Mouse (Mus musculus) embryo, embryonic 10 days (tissue): ENCODE results near the gene Mthfsd.

Source experiments
- DNase-seq: peaks from one replicate; pipeline ENCODE4 v3.0.0-alpha.2; 2015; ENCODE audit warnings: low spot score

Mthfsd gene

DNA sequence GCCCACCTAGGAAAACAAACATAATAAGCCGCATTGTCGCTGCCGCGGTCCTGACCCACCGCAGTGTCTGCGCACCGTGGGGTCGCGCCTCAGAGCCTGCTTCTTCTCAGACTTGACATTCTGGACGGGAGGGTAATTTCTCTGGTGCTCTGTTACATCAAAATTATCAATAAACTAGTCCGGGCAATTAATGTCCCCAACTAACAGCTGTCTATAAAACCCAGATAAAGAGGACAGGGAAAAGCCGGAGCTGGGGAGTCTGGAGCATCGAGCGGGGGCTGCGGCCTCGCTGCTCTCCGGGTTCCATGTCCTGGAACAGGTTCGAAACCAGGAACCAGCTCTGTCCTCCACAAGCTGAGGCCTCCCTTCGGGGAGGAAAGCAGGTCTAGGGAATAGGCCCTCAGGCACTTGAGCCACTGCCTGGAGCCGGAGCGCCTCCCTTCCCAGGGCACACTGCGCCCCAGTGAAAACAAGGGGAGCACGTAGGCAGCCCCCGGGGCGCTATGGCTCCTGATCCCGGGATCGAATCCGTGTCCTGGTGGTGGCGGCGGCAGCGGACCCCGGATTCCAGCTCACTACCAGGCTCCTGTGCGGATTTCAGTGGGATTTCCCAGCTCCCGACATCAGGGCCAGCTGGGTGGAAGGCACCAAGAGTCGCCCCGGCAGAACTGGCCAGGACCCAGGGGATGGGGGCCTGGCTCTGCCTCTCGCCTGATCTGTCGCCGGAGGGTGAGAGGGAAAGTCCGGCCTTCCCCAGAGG is 19.1 kb downstream of the Mthfsd start:
- DNase-seq, result peak; percentile 47

DNA sequence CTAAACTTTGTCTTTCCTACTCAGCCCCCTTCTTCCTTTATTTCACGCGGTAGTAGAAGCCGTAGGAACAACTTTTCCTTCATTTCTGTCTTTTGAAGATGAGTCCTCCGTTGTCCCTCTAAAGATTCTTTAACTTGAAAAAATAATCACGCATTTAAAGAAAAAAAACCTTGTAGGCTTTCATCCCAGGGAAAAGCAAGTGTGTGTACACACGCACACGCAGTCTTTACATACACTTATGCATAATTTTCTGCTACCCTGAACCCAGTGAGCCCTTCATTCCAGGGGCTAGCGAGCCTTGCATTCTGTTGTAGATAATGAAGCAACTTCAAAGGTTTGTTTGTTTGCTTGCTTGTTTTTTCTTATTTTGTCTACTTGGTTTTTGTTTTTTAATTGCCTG is 19.9 kb downstream of the Mthfsd start:
- no peak for DNase-seq

DNA sequence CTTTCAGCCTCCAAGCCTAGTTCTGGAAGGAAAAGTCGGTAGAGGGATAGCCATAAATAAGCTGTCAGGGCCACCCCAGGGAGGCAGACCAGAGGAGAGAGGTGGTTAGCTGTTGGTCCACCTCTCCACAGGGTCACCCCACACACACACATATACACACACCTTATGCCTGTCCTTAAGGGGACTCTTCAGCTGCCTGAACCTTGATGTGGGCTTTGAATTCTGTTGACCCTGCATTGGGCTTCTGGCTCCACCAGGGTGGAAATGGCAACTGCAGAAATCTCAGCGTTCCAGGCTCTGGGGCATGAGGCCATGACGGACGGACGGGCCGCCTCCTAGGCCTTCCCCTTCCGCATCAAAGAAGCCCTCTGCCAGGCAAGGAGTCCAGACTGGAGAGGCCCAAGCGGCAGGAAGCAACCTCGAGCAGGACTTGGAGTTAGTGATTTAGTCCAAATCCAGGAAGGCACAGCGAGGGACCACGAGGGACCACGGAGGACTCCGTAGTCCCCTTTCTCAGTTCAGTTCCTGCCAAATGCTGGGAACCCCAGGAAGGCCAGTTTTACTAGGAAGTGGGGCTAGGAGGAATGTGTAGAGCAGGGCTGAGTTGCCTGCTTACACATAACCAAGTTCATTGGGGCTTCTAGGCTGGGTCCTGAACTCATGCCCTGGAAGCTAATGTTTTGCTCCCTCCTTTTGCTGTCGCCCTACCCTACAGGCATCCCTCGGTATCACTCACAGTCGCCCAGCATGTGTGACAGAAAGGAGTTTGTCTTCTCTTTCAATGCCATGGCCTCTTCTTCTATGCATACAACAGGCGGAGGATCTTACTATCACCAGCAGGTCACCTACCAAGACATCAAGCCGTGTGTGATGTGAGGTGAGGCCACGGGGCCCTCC is 21.9 kb downstream of the Mthfsd start:
- no peak for DNase-seq

DNA sequence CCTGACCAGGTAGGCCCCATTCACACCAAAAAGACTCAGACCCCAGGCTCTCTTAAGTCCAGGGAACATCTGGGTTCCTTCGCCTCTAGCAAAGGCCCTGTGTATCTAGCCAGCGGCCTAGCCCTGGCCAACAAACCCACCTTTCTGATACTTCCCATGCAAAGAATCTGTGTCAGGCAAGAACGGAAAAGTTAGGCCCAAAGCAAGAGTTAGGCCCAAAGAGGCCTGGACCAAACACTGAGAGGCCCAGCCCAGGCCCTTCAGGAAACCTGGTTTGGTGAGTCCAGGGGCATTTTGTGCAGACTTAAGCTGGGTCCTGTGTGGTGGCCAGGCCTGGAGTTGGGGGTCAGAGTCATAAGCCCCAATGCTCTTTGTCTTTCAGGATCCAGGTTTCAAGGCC is 22.6 kb downstream of the Mthfsd start:
- DNase-seq, result no peak

DNA sequence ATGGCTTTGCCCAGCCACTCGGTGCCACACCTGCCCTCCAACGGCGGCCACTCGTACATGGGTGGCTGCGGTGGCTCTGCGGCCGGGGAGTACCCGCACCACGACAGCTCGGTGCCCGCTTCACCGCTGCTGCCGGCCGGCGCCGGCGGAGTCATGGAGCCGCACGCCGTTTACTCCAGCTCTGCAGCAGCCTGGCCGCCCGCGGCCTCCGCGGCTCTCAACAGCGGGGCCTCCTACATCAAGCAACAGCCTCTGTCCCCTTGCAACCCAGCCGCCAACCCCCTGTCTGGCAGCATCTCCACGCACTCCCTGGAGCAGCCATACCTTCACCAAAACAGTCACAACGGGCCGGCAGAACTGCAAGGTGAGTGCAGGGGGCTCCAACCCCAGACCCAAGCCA is 23.2 kb downstream of the Mthfsd start:
- no peak for DNase-seq

GRCm38 (mm10) chr8:121084210-121084951 is 23.8 kb downstream of the Mthfsd start, which contains the start of gene Foxf1:
TSS of gene Foxf1 (plus strand) at chr8:121084386.
- DNase-seq, result peak; percentile 69

DNA sequence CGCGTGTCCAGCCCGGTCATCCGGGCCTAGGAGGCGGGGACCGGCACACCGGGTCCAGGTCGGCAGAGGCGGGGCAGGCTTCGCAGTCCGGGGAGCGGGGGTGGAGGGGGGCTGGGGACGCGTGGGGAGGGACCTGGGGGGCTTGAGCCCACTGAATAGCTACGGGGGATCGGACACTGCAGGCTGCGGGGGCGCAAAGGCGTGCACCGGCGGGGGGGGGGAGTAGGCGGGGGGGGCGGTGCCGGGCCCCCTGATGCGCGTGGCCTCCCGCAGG is 24.3 kb downstream of the Mthfsd start:
- DNase-seq, result no peak

- DNase-seq, result peak; percentile 74
Measured at GRCm38 (mm10) chr8:121083093-121083935, 24.9 kb downstream of the Mthfsd start.

DNA sequence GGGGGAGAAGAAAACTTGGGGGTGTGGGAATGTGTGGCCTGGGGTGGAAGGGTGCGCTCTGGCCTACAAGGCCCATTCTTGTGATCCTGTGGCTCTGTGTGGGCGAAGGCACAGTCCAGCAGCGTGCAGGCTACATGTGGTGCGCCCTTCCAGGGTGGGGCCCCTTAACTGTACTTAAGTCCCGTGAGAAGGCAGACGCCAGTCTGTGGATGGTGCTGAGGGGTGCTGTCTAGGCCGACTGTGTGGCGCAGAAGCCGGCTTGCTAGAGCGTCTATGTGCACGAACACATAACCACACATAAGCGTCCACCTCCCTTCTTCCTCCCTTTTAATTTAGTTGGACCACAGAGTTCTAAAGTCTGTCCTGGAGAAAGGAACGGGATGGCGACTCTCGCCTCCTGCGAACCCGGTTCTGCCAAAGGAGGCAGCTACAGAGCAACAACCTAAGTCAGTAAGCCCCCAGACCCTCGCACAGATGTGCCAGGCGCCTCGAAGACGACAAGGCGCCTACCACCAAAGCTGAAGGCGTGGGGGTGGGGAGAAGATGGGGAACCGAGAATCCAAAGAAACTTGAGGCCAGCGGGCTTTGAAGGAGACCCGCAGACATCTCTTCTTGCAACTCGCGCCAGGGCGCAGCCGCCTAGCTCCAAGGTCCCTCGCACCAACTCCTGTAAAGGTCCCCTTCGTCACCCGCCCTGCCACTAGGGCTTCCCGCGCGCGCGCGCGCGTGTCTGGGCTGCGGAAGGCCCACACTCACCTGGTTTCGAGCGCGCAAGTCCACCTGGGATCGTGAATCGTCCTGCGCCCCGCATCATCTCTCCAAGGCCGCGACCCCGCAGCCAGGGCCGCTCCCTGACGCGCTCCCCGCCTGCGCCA is 25.7 kb downstream of the Mthfsd start:
- peak; percentile 38 for DNase-seq

DNA sequence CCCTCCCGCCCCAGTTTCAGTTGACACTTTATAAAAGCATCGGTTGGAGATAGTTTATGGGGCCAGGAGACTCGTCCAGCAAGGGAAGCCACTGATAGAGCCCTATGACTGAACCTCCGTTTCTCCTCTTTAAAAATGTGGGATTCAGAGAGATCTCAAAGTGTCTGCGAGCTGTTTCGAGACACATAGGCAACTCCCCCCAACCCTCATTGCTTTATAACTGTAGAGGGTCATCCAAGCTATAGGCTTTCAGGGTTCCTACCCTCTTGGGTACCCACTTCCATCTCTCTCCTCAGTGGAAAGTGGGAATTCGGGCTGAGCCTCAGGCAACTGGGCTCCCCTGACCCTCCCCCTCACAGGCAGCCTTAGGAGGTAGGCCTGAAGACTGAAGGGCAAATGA is 26.8 kb downstream of the Mthfsd start:
- DNase-seq, result no peak

DNA sequence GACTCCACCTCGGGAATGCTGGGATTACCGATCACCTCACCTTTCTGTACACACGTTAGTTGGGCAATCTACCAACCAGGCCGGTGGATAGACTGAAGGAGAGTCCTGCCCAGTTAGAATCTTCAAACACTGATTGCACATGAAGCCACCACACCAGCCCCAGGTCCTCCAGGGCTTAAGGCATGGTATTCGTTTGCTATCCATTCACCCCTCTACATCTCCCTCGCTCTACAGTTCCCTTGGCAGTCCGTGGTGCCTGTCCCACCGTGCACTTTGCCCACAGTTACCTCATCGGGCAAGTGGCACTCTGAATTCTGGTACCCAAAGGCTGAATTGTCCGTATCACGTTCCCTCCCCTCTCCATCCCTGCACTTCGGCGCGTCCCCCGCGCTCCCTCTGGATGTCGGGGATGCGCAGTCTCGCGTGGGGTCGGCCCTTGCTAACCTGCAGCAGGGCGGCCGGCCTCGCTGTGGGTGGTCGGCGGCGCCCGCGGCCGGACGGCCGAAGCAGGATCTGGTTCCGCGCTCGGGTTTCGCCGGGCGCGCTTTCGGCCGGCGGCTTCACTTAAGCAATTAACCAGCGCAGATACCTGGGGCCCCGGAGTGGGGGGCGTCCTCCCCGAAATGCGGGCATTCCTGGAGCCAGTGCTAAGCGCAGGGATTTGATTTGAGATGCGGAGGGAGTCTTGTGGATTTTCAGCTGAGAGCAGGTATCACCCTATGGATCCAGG is 27.7 kb downstream of the Mthfsd start:
- DNase-seq, result no peak

- no peak for DNase-seq
Measured at GRCm38 (mm10) chr8:121079944-121080343, 28.2 kb downstream of the Mthfsd start.

- DNase-seq, result no peak
Measured at GRCm38 (mm10) chr8:121079201-121079600, 29.0 kb downstream of the Mthfsd start.

GRCm38 (mm10) chr8:121078721-121079120 is 29.5 kb downstream of the Mthfsd start:
- DNase-seq, result no peak

DNA sequence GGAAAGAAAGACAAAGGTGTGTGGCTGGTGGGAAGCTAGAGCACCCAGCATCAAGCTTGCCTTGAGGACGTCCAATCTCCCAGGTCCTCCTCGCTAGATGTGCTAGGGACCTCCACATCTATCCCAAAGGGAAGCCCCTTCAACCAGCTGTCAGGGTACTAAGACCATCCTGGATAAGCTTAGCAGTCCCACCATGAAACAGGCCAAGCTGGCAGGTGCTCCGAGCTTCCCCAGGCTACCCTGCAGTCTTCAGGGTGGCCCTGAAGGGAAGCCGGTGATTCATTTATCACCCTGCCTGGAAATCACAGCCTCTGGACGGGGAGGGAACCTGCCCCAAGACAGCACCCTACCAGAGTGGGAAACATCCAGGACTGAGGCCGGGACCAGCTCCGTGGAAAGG is 31.6 kb downstream of the Mthfsd start:
- DNase-seq, result no peak

- no peak for DNase-seq
Measured at GRCm38 (mm10) chr8:121075936-121076335, 32.3 kb downstream of the Mthfsd start.

GRCm38 (mm10) chr8:121074848-121075145 is 33.4 kb downstream of the Mthfsd start:
- DNase-seq, result no peak

DNA sequence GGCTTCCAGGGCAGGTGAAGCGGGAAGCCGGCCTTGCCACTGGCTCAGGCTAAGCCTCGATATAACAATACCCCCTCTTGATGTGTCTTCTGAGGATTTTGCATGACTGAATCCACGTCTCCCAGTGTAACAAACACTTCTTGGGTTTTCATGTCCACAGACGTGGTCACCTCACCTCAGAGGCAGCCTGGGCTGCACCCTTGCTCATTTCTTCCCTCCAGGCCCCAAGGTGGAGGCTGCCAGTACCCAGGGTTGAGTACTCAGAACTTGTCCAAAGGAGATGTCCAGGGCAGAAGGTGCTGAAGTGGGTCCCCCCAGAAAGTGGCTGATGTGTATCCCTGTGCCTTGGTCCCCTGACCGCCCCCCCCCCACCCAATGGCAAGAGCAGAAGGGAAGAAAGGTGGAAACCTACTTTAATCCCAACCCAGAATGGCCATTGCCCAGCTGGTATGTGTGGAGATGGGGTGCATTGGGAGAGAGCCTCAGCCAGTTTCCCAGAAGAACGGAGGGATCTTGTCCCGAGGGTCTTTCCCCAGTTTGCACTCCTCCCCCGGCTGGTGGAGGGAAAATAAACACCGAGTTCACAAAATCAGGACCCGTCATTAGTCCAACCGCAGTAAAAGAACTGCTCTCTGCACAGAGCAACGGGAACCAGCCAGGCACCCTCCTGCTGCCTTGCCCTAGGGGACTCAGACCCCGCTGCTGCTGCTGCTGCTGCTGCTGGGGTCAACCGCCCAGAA is 33.9 kb downstream of the Mthfsd start:
- DNase-seq, result no peak
